Mouse (Mus musculus) adrenal gland, adult (tissue): ENCODE results near the gene Blm.

Experiments
- DNase-seq, 2 experiments: peaks; one replicate each; pipeline ENCODE4 v3.0.0; 2022 to 2023; ENCODE audit warnings: low spot score in 1 of 2; ENCODE audit not compliant: inconsistent age in 2 of 2

The Blm gene

DNA sequence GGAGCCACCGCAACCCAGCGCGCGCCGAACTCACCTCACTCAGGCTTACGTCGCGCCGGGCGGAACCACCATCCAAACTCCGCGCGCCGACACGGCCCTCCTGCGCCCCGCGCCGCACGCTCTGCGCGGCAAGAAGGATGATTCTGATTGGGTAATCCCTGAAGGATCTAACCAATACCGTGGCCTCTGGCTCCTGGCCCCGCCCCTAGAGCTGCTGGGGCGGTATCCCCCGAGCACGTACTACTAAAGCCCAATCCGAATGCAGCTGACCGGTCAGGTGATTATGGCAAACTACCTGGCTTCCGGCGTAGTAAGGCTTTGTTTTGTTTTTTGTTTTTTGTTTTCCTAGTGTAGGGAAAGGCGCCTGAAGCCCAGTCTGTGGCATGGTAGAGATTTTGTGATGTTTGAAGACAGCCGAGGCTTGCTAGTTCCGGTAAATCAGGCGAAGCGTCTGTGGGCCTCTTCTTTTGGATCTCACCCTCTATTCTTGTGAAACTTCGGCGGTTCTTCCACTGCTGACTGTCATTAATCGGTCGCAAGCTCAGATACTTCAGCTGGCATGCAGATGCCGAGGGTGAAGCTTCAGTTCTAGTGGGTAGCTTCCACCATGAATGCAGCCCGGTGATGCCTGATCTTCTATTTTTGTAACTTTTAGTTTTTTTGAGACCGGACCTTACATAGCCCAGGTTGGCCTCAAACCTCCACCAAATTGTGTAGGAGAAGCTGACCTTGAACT is at the start of gene Blm:
Gene Blm (minus strand): TSS at position 111 of the 736 bp plus-strand sequence.
- DNase-seq: peak; percentile 97 to 98

DNA sequence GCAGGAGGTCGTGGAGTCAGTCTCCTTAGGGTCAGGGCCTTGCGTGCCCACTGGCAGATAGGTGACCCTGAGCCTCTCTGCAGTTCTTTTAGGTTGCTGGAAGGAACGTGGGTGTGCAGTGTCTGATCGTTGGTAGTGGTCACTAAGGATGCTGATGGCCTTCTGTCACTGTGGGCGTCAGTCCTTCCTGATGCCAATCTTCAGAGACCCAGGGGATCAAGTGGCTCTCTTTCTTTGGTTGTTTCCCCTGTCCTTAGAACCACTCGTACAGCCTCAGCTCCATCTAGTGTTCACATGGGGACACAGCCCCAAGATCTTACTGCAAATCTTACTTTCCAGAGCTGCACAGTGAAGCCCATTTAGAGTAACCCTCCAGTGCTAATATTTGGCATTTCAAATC is 49.1 kb upstream of the Blm start:
- peak; percentile 50 to 84 for DNase-seq

DNA sequence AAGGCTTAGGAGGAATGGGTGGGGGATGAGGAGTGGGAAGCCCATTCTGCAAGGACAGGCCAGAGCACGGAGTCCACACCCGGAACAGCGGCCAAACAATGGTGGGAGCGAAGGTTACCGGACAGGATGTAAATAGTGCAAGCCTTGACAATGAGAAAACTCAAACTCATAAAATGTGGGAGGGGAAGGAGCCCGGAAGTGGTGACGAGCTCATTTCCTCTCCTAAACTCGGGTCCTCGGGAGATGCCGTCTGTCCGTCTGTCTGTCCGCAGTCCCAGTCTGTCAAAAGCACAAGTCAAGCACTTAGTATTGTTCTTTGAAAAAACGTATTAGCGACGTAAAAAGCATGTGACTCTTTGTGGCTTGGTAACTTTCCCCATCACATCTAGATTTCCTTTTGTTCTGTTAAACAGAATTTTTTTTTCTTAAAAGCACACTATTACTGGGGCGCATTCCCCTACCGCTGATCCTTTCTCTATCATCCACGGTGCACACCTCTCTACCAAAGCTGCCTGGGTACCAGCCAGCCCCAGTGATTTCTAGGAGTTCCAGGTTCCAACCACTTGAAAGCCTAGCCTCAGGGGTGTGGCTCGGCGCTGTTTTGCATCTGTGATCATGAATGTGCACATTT is 48.0 kb upstream of the Blm start:
- DNase-seq: peak; percentile 42 to 58

DNA sequence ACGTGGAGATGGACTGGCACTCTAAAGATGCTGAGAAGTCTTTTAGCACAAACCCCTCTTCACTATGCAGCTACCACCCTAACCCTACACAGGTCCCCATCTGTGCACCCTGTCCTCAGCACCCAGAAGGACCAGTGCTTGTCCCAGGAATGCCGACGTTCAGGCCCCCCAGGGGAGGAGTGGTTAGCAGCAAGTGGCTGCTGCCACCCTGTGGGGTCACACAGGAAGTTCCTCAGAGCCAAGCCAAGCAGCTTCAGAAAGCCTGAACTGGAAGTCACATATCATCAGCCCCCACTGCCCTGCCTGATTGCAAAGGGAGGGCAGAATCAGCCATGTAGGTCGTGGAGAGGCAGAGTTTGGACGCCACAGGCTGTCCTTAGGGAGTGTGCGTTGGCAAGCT is 45.4 kb upstream of the Blm start:
- peak; percentile 51 to 83 for DNase-seq

DNA sequence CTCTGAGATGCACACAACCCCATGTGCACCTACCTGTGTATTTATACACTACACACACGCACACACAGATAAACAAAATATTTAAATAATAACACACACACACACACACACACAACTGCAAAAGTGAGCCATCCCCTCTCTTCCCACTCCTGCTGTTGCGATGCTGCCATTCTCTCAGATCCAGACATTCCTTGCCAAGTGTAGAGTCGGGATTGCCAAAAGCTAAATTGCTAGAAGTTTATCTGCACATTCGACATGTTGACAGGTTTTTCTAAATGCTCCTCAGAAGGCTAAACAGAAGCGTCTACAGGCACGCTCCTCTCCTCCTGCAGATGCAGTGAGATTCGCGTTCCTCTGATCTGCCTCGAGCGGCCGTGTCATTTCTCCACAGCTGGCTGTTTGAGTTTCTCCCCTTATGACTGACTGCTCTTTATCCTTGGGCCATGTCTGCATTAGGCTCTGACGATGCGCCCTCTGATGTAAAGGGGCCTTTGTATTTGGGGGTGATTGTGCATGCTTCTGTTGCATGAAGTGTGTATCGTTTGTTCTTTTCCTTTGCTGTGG is 42.6 kb upstream of the Blm start:
- no peak for DNase-seq

DNA sequence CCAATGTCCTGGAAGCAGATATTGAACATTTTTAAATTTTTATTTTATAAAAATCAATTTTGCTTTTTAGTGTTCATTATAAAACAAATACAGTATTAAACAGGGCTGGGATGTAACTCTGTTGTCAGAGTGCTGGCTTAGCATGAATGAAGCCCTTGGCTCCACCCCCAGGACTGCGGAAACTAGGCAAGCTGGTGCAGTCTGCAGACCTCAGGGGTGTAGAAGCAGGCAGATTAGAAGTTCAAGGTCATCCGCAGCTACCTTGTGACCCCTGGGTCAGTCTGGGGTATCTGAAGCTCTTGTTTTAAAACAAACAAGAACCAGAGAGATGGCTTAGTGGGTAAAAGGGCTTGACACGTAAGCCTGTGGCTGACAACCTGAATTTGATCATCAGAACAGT is 41.7 kb upstream of the Blm start:
- no peak for DNase-seq

DNA sequence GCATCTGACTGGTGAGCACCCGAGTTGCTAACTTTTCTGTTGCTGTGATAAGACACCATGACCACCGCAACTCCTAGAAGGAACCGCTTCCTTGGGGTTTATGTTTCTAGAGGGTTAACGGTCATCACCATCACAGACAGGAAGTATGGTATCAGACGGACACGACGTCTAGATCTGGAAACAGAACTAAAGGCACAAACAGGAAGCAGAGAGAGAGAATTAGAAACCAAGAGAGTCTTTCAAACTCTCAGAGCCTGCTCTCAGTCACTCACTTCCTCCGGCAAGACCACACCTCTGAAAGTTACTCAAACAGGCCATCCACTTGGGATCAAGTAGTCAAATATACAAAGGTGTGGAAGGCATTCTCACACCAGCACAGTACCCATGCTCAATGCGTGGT is 40.8 kb upstream of the Blm start:
- no peak for DNase-seq

DNA sequence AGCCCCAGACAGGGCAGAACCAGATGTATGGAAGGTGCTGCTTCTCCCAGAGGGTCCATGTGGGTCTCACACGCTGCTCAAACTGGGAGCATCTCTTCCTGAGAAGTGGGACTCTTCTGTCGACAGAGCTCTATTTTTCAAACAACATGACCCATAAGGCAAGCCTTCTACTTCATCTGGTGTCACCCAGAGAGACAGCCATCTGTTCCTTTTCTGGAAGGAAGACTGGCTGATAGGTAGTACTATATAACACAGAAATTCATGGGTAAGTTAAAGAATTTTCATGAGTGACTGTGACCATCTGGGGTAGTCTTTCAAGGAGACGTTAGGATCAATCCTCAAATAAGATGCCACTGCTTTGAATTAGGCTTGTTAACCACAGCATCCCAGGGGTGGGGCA is 38.2 kb upstream of the Blm start:
- DNase-seq: no peak

DNA sequence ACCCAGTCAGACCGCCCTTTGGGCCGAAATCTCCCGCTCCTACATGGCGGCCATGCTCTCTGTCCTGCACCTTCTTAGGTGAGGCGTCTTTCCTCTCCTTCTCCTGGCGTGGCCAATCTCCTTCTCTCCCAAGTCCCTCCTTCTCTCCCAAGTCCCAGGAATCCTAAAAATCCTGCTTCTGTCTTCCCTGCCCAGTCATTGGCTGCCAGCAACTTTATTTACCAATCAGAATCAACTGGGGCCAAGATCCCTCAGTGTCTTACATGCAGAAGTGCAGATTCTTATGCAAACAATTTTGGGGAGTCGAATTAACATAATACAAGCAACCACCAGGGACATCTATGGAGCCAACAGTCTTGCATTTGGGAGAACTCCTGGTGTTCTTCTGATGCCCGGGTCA is 33.1 kb upstream of the Blm start:
- no peak for DNase-seq

DNA sequence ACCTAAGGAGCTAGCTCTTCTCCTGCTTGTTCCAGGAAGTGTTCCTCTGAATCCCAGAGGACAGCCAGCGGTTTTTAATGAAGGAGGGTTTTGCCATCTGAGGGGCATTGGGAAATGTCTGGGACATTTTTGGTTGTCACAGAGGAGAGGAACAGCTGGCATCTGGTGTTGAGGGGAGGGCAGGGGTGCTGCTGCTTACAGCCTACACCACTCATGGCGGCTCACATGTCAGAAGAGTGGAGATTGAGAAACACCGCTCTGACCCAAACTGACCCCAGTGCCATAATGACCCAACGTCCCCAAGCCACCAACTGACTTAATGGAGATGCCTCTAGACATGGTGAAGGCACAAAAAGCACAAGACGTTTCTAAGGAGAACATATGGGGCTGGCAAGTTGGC is 27.0 kb upstream of the Blm start:
- DNase-seq: no peak

DNA sequence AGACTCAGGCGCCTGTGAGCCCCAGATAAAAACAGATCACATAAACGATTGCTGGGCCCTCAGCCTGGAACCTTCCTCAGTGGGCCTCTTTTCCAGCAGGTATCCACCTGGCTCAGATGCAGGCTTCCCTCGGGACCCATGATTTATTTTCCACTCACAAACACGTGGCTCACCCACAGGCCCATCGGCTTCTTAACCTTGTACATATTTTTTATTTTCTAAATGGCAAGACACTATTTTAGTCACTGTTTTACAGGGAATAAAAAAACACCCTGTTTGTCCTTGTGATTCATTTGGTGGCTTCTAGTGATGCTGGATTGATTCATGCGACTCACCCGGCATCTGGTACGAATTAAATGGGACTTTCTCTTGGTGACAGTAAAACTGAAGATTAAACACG is 26.4 kb upstream of the Blm start:
- DNase-seq: peak; percentile 64 to 84

DNA sequence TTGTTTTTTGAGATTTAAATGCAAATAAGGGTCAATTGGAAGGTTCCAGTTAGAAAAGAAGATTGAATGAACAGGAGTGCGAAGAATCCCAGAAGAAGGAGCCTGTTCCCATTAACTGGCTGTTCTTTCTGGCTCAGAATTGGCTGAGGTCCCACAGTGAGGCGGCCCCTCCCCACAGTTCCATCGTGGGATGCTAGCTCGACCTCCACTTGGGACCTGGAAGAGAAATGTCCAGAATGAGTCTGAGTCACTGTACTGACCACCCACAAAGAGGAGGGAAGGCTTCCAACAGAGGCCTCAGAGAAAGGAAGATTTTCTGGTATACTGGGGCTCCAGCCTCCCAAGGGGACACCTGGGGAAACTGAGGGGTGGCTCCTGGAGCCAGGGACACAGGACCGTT is 23.7 kb upstream of the Blm start:
- DNase-seq: no peak

DNA sequence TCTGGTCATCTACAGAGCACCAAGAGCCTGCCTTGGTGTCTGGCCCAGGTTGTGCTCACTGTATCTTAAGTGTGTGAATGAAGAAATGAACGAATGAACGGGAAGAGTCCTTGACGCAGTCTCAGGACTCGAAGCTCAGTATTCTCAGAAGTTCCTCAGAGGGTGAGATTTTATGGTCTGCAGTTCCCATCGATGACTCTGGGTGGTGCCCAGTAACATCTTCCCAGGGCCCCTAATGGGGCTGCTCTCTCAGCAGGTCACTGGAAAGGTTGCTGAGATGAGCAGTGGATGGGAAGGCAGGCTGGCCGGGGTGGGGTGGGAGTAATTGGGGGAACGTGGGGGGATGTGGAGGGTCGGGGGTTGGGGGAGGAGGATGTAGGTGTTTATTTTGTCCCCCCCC is 23.2 kb upstream of the Blm start:
- DNase-seq: no peak

DNA sequence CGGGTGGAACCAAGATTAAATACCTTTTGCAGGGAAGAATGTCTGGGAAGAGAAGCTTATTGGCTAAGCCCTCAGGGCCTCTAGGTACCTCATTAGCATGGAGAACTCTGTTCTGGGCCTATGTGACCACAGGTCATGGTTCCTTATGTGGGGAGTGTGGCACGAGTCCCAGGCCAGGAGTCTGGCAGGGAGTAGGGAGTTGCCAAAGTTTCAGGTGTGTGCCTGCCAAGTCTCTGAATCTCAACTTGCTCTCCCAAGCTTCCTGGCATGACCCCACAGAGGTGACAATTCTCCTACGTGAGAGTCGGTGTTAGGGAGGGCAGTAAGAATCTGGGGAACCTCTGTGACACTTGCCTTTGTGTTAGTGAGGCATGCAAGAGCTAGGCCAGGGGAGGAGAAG is 22.2 kb upstream of the Blm start:
- no peak for DNase-seq

DNA sequence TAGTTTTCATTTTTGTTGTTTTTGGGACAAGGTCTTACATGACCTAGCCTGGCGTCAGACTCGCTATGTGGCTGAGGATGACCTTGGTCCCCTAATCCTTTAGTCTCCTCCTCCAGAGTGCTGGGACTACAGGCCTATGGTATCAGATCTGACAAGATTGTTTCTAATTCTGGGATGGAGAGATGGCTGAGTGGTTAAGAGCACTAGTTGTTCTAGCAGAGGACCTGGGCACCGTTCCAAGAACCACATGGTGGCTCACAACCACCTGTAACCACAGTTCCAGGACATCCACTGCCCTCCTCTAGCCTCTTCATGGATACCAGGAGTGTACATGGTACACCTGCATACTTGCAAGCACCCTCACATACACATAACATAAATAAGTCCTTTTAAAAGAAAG is 21.2 kb upstream of the Blm start:
- DNase-seq: peak; percentile 56 to 80

DNA sequence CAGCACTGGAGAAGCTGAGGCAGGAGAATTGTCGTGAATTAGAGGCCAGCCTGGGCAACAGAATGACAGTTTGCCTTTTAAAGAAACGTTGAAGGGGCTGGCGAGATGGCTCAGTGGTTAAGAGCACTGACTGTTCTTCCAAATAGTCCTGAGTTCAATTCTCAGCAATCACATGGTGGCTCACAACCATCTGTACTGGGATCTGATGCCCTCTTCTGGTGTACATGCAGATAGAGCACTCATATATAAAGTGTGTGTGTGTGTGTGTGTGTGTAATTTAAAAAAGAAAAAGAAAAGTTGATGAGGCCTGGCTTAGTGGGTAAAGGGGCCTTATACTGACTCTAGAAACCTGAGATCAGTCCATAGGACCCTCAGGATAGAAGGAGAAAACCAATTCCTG is 20.2 kb upstream of the Blm start:
- DNase-seq: no peak

DNA sequence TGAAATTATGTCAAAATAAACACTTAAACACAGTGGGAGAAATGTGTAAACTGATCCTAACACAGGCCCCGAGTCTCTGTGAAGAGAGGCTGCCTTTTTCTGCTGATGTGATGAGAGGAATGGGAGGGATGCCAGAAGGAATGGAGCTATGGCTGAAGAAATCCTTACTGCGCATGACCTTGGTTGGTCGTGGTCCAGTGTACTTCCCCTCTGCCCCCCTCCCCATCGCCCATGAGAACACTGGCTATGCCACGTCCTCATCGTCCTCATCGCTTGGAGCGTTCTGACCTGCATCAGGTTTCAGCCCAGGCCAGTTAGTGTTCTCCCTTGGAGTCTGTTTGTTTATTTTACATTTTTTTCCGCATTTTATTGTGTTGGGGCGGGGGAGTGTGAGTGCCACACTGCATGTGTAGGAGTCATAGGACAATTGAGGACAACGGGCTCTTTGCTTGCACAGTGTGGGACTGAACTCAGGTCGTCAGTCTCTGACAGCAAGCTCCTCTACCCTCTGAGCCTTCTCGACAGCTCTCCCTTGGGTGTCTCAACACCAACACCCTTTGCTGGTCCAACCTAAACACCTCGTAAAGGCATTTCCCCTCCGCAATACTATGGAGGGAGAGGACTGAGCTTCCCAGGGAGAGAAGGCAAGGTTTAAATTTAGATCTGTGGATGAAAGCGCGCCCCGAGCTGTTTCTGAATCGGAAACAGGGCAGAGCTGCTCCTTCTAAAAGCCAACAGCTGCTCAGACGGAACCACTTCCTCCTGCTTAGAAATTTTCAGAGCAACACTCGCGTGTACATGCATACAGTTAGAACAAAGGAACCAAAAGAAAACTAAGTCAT is 19.5 kb upstream of the Blm start:
- no peak for DNase-seq

DNA sequence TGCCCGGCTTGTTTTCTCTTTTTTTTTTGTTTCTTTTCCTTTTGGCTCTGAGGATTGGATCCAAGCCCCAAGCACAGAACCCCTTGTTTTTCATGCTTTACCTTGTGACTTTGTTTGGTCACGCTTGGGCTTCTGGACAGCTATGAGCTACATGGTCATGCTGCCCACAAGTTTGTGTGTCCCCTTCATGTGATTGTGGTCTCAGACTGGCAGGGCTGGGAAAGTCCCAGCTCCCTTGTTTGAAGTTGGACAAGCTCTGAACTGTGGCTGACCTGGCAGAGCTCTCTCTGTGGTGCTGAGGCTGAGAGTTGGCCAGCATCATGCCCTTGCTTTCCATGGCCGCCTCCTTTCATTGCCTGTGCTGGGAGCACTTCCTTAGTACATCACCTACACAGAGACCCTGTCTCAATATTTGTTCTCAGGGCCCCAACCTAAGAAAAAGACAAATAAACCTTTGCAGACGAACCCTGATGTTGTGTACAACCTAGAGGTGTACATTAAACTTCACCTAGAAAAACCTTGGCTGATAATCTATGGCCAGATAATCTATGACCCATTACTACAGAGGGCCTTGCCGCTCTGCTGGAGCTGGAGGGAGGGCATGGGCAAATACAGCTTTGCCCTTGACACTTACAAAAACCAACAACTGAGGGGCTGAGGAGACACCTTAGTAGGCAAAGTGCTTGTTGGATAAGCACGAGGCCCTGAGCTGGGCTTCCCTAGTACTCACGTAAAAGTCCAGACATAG is 13.8 kb upstream of the Blm start:
- no peak for DNase-seq

DNA sequence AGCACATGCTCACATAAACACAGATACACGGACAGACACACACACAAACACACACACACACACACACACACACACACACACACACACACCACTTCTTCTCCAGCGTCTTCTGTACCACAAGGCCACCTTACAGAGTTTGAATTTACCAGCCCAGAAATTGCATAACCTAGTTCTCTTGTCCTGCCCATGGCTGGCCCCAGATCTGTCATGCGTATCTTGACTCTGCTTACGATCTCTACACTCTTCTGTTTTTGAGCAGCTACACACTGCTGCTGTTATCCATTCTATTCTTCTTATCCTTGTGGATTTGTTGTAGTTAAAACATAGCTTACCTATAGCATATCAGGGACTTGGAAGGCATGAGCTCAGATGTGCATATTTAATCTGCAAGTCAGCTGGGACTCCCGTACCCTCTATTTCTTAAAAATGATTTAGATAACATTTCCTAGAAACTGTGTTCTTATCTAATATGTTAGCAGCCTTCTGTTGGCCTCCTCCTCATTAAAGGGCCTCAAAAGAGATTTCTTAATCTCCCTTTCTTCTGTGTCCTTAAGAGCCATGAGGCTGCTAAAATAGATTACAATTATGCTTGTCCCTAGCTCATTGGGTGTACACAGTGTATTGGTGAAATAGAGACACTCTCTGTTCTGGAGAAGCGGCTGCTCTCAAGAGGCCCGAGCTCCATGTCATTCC is 7.4 kb upstream of the Blm start:
- DNase-seq: no peak

DNA sequence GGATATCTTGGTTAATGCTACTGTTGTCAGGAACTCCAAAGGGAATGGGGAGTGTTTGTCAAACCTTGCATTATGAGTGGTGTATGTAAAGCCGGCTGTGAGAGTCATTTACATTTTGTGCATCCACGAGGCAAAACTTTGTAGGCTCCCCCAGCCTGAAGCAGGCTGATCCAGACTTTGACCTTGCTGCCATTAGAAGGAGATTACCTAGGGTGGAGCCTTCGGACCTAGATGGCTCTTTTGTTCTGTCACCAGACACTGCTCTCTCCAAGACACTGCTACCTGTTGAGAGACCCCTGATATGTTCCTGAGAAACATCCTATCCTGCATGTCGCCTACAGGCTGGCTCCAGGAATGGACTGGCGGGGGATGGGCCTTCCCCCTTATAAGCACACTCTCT is 4.7 kb upstream of the Blm start:
- no peak for DNase-seq
